Mouse (Mus musculus): ENCODE results near the gene Zdhhc17. TPM values are rescaled to one million over a fixed set of nuclear protein-coding genes. Genes with fewer than 3 reads are reported as not detected.

Gene Zdhhc17
- total and polyA plus RNA-seq, 3 experiments: 11.1 to 35.9 (median 25.1) TPM

- DNase-seq: no peak
These were observed 89.5 kb downstream of the Zdhhc17 start for GRCm38 (mm10) chr10:110920368-110920950.

- peak; percentile 96 for DNase-seq
These were observed 90.2 kb downstream of the Zdhhc17 start, which contains the start of gene Csrp2 for GRCm38 (mm10) chr10:110919531-110920343. TSS of gene Csrp2 (plus strand) at chr10:110919789.

GRCm38 (mm10) chr10:110918414-110919391 is 91.2 kb downstream of the Zdhhc17 start:
- peak; percentile 66 for DNase-seq

GRCm38 (mm10) chr10:110917521-110917920 is 92.4 kb downstream of the Zdhhc17 start:
- DNase-seq: no peak

- no peak for DNase-seq
These were observed 93.1 kb downstream of the Zdhhc17 start for GRCm38 (mm10) chr10:110916666-110917344.

GRCm38 (mm10) chr10:110903862-110904261 is 106.1 kb downstream of the Zdhhc17 start:
- DNase-seq: no peak

- DNase-seq: no peak
These were observed 110.0 kb downstream of the Zdhhc17 start for GRCm38 (mm10) chr10:110899744-110900501.

Other genes starting within 250 kb of the Zdhhc17 start
- gene Csrp2, start 90.4 kb downstream of the Zdhhc17 start, total RNA-seq (2021): 100 to 1,000 TPM; 135 to 193 TPM
- gene Csrp2, start 90.4 kb downstream of the Zdhhc17 start, polyA plus RNA-seq (2012; rRNA removed): 32.4 and 37.8 TPM in 2 replicates
- gene Osbpl8, start 154.6 kb upstream of the Zdhhc17 start, total RNA-seq (2021): 10 to 100 TPM; 24.8 to 24.9 TPM
- gene Osbpl8, start 154.6 kb upstream of the Zdhhc17 start, polyA plus RNA-seq (2012; rRNA removed): 1.2 and 1.6 TPM in 2 replicates